Mouse (Mus musculus): ENCODE measurements around the gene Inca1. TPM values are rescaled to one million over a fixed set of nuclear protein-coding genes. Genes with fewer than 3 reads are reported as not detected.

The Inca1 gene
- polyA plus RNA-seq, 1 experiment from 2014 or later = 0.69 TPM

GRCm38 (mm10) chr11:70678092-70678491 lies 21.9 kb downstream of the Inca1 start:
- H3K36me3 ChIP-seq (replicated peaks) = peaks cover 80% of the 10 kb centered on the region
- peaks cover 32% of the 10 kb centered on the region for H3K4me1 ChIP-seq
- H3K27ac ChIP-seq (replicated peaks) = no peak overlapping the region
- 77% methylated on average over 9 of the region's 9 CpGs for WGBS
- DNase-seq (ENCODE audit: low spot score) = no peak
- H3K4me3 ChIP-seq = no peak overlapping the region
- H3K27me3 ChIP-seq (replicated peaks; ENCODE audit: low read depth, poor library complexity, severe bottlenecking) = no peaks in the 10 kb centered on the region
- H3K9me3 ChIP-seq = no peaks in the 10 kb centered on the region

GRCm38 (mm10) chr11:70674501-70674900 lies 25.5 kb downstream of the Inca1 start:
- H3K4me1 ChIP-seq = peaks cover 25% of the 10 kb centered on the region
- H3K36me3 ChIP-seq (replicated peaks) = peaks cover 68% of the 10 kb centered on the region
- H3K27me3 ChIP-seq (replicated peaks; ENCODE audit: low read depth, poor library complexity, severe bottlenecking) = no peaks in the 10 kb centered on the region
- H3K27ac ChIP-seq (replicated peaks) = no peak overlapping the region
- no peak overlapping the region for H3K4me3 ChIP-seq
- DNase-seq (ENCODE audit: low spot score) = no peak
- WGBS = 64% methylated on average over 11 of the region's 11 CpGs
- H3K9me3 ChIP-seq = no peaks in the 10 kb centered on the region

GRCm38 (mm10) chr11:70674014-70674413 lies 25.9 kb downstream of the Inca1 start:
- Histone ChIP-seq H3K4me1 (peaks cover 25% of the 10 kb centered on the region), H3K9me3 (no peaks in the 10 kb centered on the region), H3K27ac (replicated peaks) (no peak overlapping the region), H3K36me3 (replicated peaks) (peaks cover 64% of the 10 kb centered on the region), H3K27me3 (replicated peaks; ENCODE audit: low read depth, poor library complexity, severe bottlenecking) (no peaks in the 10 kb centered on the region), H3K4me3 (no peak overlapping the region)
- DNase-seq (ENCODE audit: low spot score) = no peak
- 67% methylated on average over 6 of the region's 6 CpGs for WGBS

- peaks cover 54% of the 10 kb centered on the region for H3K36me3 ChIP-seq (replicated peaks)
- 83% methylated on average over 16 of the region's 16 CpGs for WGBS
- DNase-seq (ENCODE audit: low spot score) = no peak
- peaks cover 30% of the 10 kb centered on the region for H3K4me1 ChIP-seq
- H3K4me3 ChIP-seq = no peak overlapping the region
- no peak overlapping the region for H3K27ac ChIP-seq (replicated peaks)
- no peaks in the 10 kb centered on the region for H3K9me3 ChIP-seq
- no peaks in the 10 kb centered on the region for H3K27me3 ChIP-seq (replicated peaks; ENCODE audit: low read depth, poor library complexity, severe bottlenecking)
Observed at GRCm38 (mm10) chr11:70671333-70672047, 28.5 kb downstream of the Inca1 start.

- H3K4me3 ChIP-seq = peak overlapping the region; percentile 64
- no peaks in the 10 kb centered on the region for H3K9me3 ChIP-seq
- H3K4me1 ChIP-seq = peaks cover 30% of the 10 kb centered on the region
- H3K27me3 ChIP-seq (replicated peaks; ENCODE audit: low read depth, poor library complexity, severe bottlenecking) = no peaks in the 10 kb centered on the region
- DNase-seq (ENCODE audit: low spot score) = peak; percentile 39
- H3K36me3 ChIP-seq (replicated peaks) = peaks cover 53% of the 10 kb centered on the region
- peak overlapping the region; percentile 95 for H3K27ac ChIP-seq (replicated peaks)
- WGBS = 45% methylated on average over 14 of the region's 14 CpGs
Observed at GRCm38 (mm10) chr11:70670483-70670882, 29.5 kb downstream of the Inca1 start.

- Histone ChIP-seq H3K27ac (replicated peaks) (peak overlapping the region; percentile 95), H3K27me3 (replicated peaks; ENCODE audit: low read depth, poor library complexity, severe bottlenecking) (no peaks in the 10 kb centered on the region), H3K4me1 (peaks cover 30% of the 10 kb centered on the region), H3K9me3 (no peaks in the 10 kb centered on the region), H3K4me3 (peak overlapping the region; percentile 64), H3K36me3 (replicated peaks) (peaks cover 54% of the 10 kb centered on the region)
- WGBS = under 1% methylated on average over 31 of the region's 31 CpGs
- peak; percentile 86 for DNase-seq (ENCODE audit: low spot score)
Observed at GRCm38 (mm10) chr11:70669582-70670345, 30.2 kb downstream of the Inca1 start.

GRCm38 (mm10) chr11:70668771-70669505 lies 31.0 kb downstream of the Inca1 start, which contains the start of gene Spag7:
Gene Spag7 (minus strand): TSS chr11:70669416.
- peaks cover 30% of the 10 kb centered on the region for H3K4me1 ChIP-seq
- WGBS = under 1% methylated on average over 44 of the region's 44 CpGs
- H3K27me3 ChIP-seq (replicated peaks; ENCODE audit: low read depth, poor library complexity, severe bottlenecking) = no peaks in the 10 kb centered on the region
- peak; percentile 96 for DNase-seq (ENCODE audit: low spot score)
- peaks cover 54% of the 10 kb centered on the region for H3K36me3 ChIP-seq (replicated peaks)
- H3K9me3 ChIP-seq = no peaks in the 10 kb centered on the region
- H3K27ac ChIP-seq (replicated peaks) = peak within 1 kb of the TSS; percentile 95
- H3K4me3 ChIP-seq = peak within 1 kb of the TSS; percentile 64

- H3K27ac ChIP-seq (replicated peaks) = peak overlapping the region; percentile 95
- peak overlapping the region; percentile 64 for H3K4me3 ChIP-seq
- H3K9me3 ChIP-seq = no peaks in the 10 kb centered on the region
- WGBS = 1% methylated on average over 15 of the region's 15 CpGs
- H3K4me1 ChIP-seq = peaks cover 30% of the 10 kb centered on the region
- no peak for DNase-seq (ENCODE audit: low spot score)
- no peaks in the 10 kb centered on the region for H3K27me3 ChIP-seq (replicated peaks; ENCODE audit: low read depth, poor library complexity, severe bottlenecking)
- H3K36me3 ChIP-seq (replicated peaks) = peaks cover 54% of the 10 kb centered on the region
Observed at GRCm38 (mm10) chr11:70668335-70668770, 31.6 kb downstream of the Inca1 start.

GRCm38 (mm10) chr11:70667271-70668150 lies 32.4 kb downstream of the Inca1 start:
- H3K9me3 ChIP-seq = no peaks in the 10 kb centered on the region
- peaks cover 30% of the 10 kb centered on the region for H3K4me1 ChIP-seq
- H3K36me3 ChIP-seq (replicated peaks) = peaks cover 63% of the 10 kb centered on the region
- peak overlapping the region; percentile 64 for H3K4me3 ChIP-seq
- peak overlapping the region; percentile 95 for H3K27ac ChIP-seq (replicated peaks)
- WGBS = 67% methylated on average over 14 of the region's 14 CpGs
- DNase-seq (ENCODE audit: low spot score) = no peak
- H3K27me3 ChIP-seq (replicated peaks; ENCODE audit: low read depth, poor library complexity, severe bottlenecking) = no peaks in the 10 kb centered on the region

- Histone ChIP-seq H3K27me3 (replicated peaks; ENCODE audit: low read depth, poor library complexity, severe bottlenecking) (no peaks in the 10 kb centered on the region), H3K4me1 (peaks cover 30% of the 10 kb centered on the region), H3K36me3 (replicated peaks) (peaks cover 63% of the 10 kb centered on the region), H3K27ac (replicated peaks) (no peak overlapping the region), H3K4me3 (no peak overlapping the region), H3K9me3 (no peaks in the 10 kb centered on the region)
- 95% methylated on average over 8 of the region's 8 CpGs for WGBS
- no peak for DNase-seq (ENCODE audit: low spot score)
Observed at GRCm38 (mm10) chr11:70666687-70667086, 33.3 kb downstream of the Inca1 start.

- Histone ChIP-seq H3K4me1 (peaks cover 19% of the 10 kb centered on the region), H3K36me3 (replicated peaks) (peaks cover 76% of the 10 kb centered on the region)
- 91% methylated on average over 9 of the region's 9 CpGs for WGBS
Observed at GRCm38 (mm10) chr11:70664741-70665140, 35.2 kb downstream of the Inca1 start.

More at GRCm38 (mm10) chr11:70664741-70665140, 35.2 kb downstream of the Inca1 start:
- Histone ChIP-seq H3K27ac (replicated peaks) (no peak overlapping the region), H3K9me3 (no peaks in the 10 kb centered on the region), H3K4me3 (no peak overlapping the region), H3K27me3 (replicated peaks; ENCODE audit: low read depth, poor library complexity, severe bottlenecking) (no peaks in the 10 kb centered on the region)
- DNase-seq (ENCODE audit: low spot score) = no peak

All from embryonic facial prominence, embryonic 10.5 days (tissue).